Mouse (Mus musculus): Measurements from ENCODE around the gene Fam3b. TPM values are rescaled to one million over a fixed set of nuclear protein-coding genes. Genes with fewer than 3 reads are reported as not detected.

Gene Fam3b
- total and polyA plus RNA-seq, 3 experiments: 20.6 to 21.2 TPM; not detected in 1

- no peak for TF ChIP-seq POLR2AphosphoS5 (IDR thresholded peaks at IDR 0.05; ENCODE audit: borderline replicate concordance, low read depth, low read length)
- no peak for TF ChIP-seq BHLHE40 (IDR thresholded peaks at IDR 0.05; ENCODE audit: borderline replicate concordance, low read depth, low read length)
- no peak for TF ChIP-seq NELFE (IDR thresholded peaks at IDR 0.05; ENCODE audit: low read depth, low read length)
- TF ChIP-seq JUND (IDR thresholded peaks at IDR 0.05; ENCODE audit: low read depth, low read length): no peak
- no peak for TF ChIP-seq RCOR1 (IDR thresholded peaks at IDR 0.05; ENCODE audit: low read depth, low read length)
- no peak for TF ChIP-seq ZNF384 (IDR thresholded peaks at IDR 0.05; ENCODE audit: low read depth, low read length)
- no peak for TF ChIP-seq MYB (IDR thresholded peaks at IDR 0.05; ENCODE audit: low read depth, low read length)
- no peak for TF ChIP-seq MXI1 (IDR thresholded peaks at IDR 0.05; ENCODE audit: low read depth, low read length)
- TF ChIP-seq MAFK (IDR thresholded peaks at IDR 0.05; ENCODE audit: borderline replicate concordance, low read depth, low read length): no peak
- no peak for TF ChIP-seq POLR2AphosphoS2 (IDR thresholded peaks at IDR 0.05; ENCODE audit: low read length)
Measured at GRCm38 (mm10) chr16:97467993-97468791, 46.4 kb downstream of the Fam3b start (continued).

GRCm38 (mm10) chr16:97467472-97467871 is 47.1 kb downstream of the Fam3b start:
- H3K4me1 ChIP-seq (ENCODE audit: control insufficient read depth in 1 of 2, insufficient read depth in 2 of 2, low read length in 2 of 2): peaks cover 5 to 23% of the 10 kb centered on the region in 2 experiments
- H3K36me3 ChIP-seq (ENCODE audit: control insufficient read depth in 1 of 2, insufficient read depth in 2 of 2, low read length in 2 of 2): peaks cover 0 to 16% of the 10 kb centered on the region in 2 experiments; a peak in 2 of 4 replicates
- peak overlapping the region; percentile 19 for H3K9ac ChIP-seq (ENCODE audit: control insufficient read depth, low read depth, low read length, poor library complexity, severe bottlenecking)
- no peaks in the 10 kb centered on the region for H3K79me2 ChIP-seq (ENCODE audit: control insufficient read depth, insufficient read depth, low read length, poor library complexity)
- H3K9me3 ChIP-seq (replicated peaks; ENCODE audit: insufficient read depth, low read length): no peaks in the 10 kb centered on the region
- H3K4me3 ChIP-seq (ENCODE audit: control insufficient read depth in 1 of 2, insufficient read depth in 1 of 2, low read depth in 2 of 2, low read length in 2 of 2): no peak overlapping the region
- no peak for TF ChIP-seq BHLHE40 (IDR thresholded peaks at IDR 0.05; ENCODE audit: borderline replicate concordance, low read depth, low read length)
- TF ChIP-seq ZKSCAN1 (IDR thresholded peaks at IDR 0.05; ENCODE audit: low read depth, low read length): peak; percentile 49; the same call in 1 of the 2 replicates
- H3K27me3 ChIP-seq (ENCODE audit: control insufficient read depth in 1 of 2, insufficient read depth in 2 of 2, low read length in 2 of 2): no peaks in the 10 kb centered on the region
- peak overlapping the region; percentile 18 for H3K27ac ChIP-seq (ENCODE audit: control insufficient read depth, low read depth, low read length)
- no peak for DNase-seq (ENCODE audit: low read depth, low spot score)

- Histone ChIP-seq H3K4me1 (ENCODE audit: control insufficient read depth in 1 of 2, insufficient read depth in 2 of 2, low read length in 2 of 2) (peaks cover 4 to 22% of the 10 kb centered on the region in 2 experiments), H3K4me3 (ENCODE audit: control insufficient read depth in 1 of 2, insufficient read depth in 1 of 2, low read depth in 2 of 2, low read length in 2 of 2) (no peak overlapping the region), H3K9ac (ENCODE audit: control insufficient read depth, low read depth, low read length, poor library complexity, severe bottlenecking) (no peak overlapping the region), H3K27ac (ENCODE audit: control insufficient read depth, low read depth, low read length) (no peak overlapping the region), H3K79me2 (ENCODE audit: control insufficient read depth, insufficient read depth, low read length, poor library complexity) (no peaks in the 10 kb centered on the region), H3K27me3 (ENCODE audit: control insufficient read depth in 1 of 2, insufficient read depth in 2 of 2, low read length in 2 of 2) (no peaks in the 10 kb centered on the region), H3K36me3 (ENCODE audit: control insufficient read depth in 1 of 2, insufficient read depth in 2 of 2, low read length in 2 of 2) (peaks cover 0 to 12% of the 10 kb centered on the region in 2 experiments; a peak in 2 of 4 replicates), H3K9me3 (replicated peaks; ENCODE audit: insufficient read depth, low read length) (no peaks in the 10 kb centered on the region)
- DNase-seq (ENCODE audit: low read depth, low spot score): peak; percentile 54
- TF ChIP-seq SMC3 (IDR thresholded peaks at IDR 0.05; ENCODE audit: low read depth, low read length) (peak; percentile 59), CTCF (IDR thresholded peaks at IDR 0.05 in 2 of 3, conservative IDR thresholded peaks at IDR 0.05 in 1 of 3; ENCODE audit: control insufficient read depth in 1 of 3, insufficient read depth in 1 of 3, low read depth in 2 of 3, low read length in 3 of 3, poor library complexity in 1 of 3, severe bottlenecking in 1 of 3) (peak; percentile 22 to 84 (median 74); a peak in 5 of 6 replicates), RAD21 (IDR thresholded peaks at IDR 0.05; ENCODE audit: low read depth, low read length) (peak; percentile 56), JUND (IDR thresholded peaks at IDR 0.05; ENCODE audit: low read depth, low read length) (no peak)
Measured at GRCm38 (mm10) chr16:97466182-97466957, 48.2 kb downstream of the Fam3b start.
